Mouse (Mus musculus) CD4-positive, CD25-positive, alpha-beta regulatory T cell, adult 2 months (primary cell): ENCODE data around the gene Poc1b.
"Not testable (repeated sequence)": the region's sequence is repeated elsewhere in the genome, so short reads cannot be mapped to it uniquely, and the experiment has no call there.

Experiments
- DNase-seq: peaks from one replicate; pipeline ENCODE4 v3.0.0-alpha.2; 2012; ENCODE audit warnings: low read depth, low spot score

Gene Poc1b

DNA sequence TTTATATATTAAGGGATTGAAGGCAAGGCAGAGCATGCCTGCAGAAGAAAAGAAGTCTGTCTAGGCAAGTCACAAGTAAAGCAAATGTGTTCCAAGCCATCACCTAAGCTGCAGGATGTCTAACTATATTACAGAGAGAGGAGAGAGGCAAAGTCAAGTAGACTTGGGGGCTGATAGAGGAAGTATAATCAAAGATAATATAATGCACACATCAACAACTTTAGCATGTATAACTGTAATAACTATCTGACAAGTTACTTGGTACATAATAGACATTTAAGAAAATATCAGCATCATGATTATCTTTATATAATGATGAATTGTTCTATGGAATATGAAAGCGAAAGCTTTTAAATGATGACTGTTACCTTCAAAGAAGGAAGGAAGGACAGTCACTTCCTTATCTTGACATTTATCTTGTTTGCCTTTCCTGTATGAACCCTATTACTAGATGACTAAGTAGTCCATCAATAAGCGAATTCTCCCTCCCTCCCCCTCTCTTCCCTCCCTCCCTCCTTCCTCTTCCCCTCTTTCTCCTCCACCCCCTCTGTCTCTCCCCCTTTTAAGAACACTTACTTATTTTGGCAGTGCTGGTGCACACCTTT, 87.7 kb downstream of the Poc1b start:
- peak; percentile 68 for DNase-seq

DNA sequence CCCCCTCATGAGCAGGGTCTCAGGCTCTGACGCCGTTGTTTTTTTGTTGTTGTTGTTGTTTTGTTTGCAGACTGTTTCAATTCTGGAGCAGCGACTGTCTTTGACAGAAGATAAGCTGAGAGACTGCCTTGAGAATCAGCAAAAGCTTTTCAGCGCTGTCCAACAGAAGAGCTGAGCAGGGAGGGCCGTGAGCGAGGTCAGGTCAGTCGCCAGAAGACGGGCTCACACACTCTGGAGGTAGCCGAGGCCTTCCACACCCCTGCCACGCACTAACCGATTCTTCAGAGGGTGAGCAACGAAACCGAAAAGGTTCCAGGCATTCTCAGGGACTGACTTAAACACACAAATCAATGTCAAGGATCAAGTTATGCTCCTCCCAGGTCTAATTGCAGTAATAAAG, 89.7 kb downstream of the Poc1b start:
- DNase-seq = no peak

DNA sequence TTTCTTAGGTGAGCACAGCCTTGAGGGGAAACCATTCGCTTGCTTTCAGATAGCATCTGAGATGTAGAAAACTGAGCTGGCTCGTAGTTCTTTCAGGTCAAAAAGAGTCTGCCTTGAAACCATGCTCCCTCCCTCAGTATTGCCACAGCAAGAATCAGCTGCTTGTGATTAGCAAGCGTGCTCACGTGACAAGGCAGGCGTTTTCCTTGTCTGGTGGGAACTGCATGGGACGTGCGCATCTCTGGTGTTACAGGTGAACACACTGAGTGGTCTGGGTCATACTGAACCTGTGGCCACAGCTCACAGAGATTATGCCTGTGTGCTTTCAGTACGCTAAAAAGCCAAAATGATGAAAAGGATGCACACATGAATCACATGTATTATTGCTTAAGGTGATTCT, 90.3 kb downstream of the Poc1b start:
- no peak for DNase-seq

DNA sequence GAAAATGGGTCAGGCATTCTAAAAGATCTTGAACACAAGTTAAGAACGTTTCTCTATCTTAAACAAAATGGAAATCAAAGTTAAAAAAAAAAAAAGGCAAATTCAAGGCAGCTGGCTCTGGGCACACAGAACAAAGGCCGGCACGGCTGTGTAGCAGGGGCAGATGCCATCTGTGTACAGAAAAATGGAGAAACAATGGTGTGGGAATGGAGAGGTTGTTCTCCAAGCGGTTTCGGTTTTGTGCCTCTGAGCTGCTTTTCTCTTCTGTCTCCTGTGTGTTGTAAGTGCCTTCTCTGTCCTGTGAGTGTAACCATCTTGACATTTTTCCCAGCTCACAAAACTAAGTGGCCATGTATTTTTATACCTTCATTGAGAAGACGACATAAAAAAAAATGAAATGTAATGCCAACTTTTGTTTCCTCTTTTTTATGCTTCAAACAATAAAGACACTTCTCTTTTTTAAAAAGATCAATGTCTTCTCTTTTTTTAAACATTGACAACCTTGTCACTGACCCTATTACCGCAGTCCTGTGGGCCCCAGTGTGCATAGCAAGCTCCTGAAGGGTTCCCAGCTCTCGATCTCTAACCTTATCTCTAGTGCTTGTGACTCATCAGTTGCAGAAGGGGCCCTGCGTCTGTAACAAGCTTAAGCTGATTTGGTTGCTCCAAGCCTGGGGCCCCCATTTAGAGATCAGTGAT, 90.9 kb downstream of the Poc1b start:
- no peak for DNase-seq

DNA sequence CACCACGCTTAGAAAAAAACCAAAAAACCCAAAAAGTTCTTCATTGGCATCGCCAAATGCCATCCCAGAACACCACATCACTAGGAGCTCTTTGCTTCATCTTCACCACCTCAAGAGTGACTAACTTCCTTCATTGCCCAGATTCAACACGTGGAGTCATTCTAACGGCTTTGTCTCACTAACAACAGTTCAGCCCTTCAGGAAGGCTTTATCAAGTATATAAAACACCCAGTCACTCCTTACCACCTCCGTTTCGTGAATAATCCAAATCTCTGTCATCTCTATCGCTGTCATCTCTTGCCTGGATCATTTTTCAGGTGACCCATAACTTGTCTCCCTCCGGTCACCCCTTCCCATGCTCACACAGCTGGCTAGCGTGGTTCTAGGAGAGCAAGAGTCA, 92.1 kb downstream of the Poc1b start:
- DNase-seq = no peak

DNA sequence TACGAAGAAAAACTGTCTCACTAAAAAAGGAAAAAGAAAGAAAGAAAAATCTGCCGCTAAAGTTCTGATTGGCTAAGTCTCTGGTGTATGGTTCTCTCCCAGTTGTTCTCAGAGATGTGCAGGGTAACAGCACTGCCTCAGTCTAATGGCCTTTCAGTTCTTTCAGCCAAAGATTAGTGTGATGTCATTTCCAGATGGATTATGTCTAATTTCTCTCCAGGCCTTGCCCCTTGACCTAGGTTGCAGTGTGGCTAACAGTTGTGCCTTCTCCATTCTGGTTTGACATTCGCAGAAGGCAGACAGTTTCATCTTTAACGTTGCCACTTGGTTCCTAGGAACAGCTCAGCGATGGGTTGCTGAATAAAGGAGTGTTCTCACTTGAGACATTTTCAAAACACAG, 94.1 kb downstream of the Poc1b start:
- no peak for DNase-seq

GRCm38 (mm10) chr10:99201786-99202185, 95.0 kb downstream of the Poc1b start:
- no peak for DNase-seq

DNA sequence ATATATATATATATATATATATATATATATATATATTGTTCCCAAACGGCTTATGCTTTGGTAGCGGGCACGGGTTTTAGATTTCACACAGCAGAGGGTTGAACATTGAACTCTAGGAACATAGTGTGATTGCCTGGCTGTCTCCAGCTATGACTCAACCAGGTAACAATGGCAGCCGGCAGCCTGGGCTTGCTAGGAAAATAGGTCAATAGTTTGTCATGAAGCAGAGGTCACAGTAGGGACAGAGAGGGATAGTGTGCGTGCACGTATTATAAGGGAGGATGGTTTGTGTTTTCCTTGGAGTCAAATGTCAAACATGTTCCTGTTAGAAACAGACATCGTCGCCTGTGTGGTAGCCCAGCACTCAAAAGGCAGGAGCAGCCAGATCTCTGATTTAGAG, 95.5 kb downstream of the Poc1b start:
- no peak for DNase-seq

DNA sequence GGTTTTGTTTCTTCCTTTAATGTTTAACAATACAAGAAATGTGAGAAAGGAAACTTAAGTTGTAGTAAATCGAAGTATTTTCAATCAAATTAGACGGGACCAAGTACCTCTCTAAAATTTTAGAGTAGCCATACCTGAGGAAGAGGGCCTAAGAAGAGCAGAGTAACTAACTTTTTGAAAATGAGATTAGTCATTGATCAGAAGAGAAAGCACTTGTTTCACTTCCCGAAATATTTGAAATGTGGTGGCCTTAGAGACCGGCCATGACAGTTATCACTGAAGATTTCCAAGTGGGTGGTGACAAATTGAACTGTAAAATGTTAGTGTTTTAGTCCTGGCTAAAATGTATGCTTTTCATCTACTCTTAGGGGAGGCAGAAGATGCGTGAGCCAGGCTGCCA, 96.3 kb downstream of the Poc1b start:
- DNase-seq = no peak

- DNase-seq = no peak
These were observed 97.0 kb downstream of the Poc1b start for GRCm38 (mm10) chr10:99203577-99204487.

DNA sequence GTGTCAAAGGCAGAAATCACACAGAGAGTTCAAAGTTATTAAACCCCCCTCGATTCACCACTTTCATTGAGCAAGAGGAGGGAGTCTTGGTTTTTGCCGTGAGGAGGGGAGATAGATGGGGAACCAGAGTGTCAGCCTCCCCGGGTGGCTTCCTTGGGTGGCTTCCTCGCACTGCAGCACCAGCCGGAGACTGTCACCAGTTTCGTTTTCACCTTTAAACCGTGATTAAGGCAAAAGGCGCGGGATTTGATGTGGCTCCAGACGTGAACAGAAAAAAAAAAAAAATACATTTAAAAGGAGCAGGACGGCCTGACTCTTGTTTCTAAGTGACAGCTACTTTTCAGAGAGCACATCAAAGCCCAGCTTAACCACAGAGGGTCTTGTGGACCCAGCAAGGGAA, 97.7 kb downstream of the Poc1b start:
- DNase-seq = peak; percentile 86

GRCm38 (mm10) chr10:99207121-99207520, 100.3 kb downstream of the Poc1b start:
- DNase-seq = no peak

DNA sequence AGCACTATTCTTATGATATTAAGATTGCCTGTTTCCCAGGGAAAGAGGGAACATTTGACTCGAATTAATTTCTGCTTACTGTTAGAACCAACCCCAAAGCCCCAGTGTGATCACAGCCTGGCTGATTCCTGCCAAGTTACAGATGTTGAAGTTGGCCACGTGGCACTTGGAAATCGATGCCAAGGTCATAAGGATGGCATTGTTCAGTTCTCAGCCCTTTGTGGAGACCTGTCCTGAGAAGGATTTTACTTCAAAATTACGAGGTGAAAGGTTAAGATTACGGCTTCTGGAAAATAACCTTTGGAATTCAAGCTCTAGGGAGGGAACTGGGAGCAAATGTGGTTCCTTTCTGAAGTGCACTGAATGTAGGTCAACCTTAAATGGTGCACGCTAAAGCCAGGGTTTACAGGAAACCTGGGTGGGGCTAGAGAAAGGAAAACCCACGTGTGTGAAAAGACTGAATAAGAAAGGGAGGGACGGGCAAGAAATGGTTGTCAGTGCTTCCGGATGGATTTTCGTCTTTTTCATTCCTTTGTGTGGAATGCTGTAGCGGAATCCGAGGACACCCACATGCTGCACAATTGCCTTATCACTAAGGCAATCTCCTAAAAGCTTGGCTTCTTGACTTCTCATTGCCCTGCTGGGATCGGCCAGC, 102.4 kb downstream of the Poc1b start:
- no peak for DNase-seq

DNA sequence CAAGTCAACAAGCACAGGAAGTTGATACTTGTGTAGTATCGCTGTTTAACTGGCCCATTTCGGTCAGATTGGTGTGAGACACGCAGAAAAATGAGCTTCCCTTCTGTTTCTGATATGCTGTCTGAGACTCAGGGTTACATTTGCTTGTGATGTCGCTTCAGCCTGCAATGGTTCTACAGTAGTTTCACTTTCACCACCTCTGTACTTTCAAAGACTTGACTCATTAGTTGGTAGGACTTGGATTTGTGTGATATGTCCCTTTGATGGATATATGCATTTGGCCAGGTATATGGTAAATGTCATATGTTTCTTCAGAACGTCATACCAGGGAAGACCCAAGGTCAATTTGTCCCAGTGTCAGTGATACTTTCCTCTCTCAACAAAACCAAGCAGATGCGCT, 104.2 kb downstream of the Poc1b start:
- DNase-seq = peak; percentile 65

- DNase-seq = peak; percentile 35
These were observed 104.8 kb downstream of the Poc1b start for GRCm38 (mm10) chr10:99211503-99212265.

- DNase-seq = no peak
These were observed 107.8 kb downstream of the Poc1b start for GRCm38 (mm10) chr10:99214421-99215299.

GRCm38 (mm10) chr10:99216570-99216969, 109.7 kb downstream of the Poc1b start:
- not testable (repeated sequence) for DNase-seq

- DNase-seq = peak; percentile 65
These were observed 114.7 kb downstream of the Poc1b start for GRCm38 (mm10) chr10:99221540-99221939.

DNA sequence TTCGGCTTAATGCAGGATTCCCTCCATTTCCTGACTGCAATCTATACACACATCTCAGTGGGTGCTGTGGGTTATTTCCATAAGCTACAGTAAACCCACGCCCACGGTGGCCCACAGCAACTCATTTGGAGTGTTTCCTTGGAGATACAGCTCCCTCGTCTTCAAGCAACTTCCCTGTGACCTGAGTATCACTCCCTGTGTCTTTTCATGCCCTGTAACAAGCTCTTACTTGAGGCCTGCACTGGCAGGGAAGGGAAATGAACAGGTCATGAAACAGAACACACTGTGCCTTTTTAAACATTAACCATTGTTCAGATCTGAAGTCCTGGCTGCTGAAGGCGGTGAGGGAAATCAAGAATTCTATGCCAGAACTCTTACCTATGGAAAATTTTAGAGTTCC, 115.9 kb downstream of the Poc1b start:
- no peak for DNase-seq

- DNase-seq = no peak
These were observed 117.4 kb downstream of the Poc1b start for GRCm38 (mm10) chr10:99224218-99224617.
